Mouse (Mus musculus) brain, embryonic 18.5 days (tissue): ENCODE measurements around the gene Tmem242.

Experiments used
- DNase-seq: peaks from one replicate; pipeline ENCODE4 v3.0.0-alpha.2; 2012; ENCODE audit warnings: low read depth, low spot score

Tmem242 gene

GRCm38 (mm10) chr17:5416518-5416917 lies 23.5 kb downstream of the Tmem242 start:
- DNase-seq: no peak

GRCm38 (mm10) chr17:5414041-5414440 lies 26.0 kb downstream of the Tmem242 start:
- no peak for DNase-seq

- no peak for DNase-seq
Observed at GRCm38 (mm10) chr17:5413350-5413749, 26.7 kb downstream of the Tmem242 start.

GRCm38 (mm10) chr17:5412740-5413139 lies 27.3 kb downstream of the Tmem242 start:
- no peak for DNase-seq

- no peak for DNase-seq
Observed at GRCm38 (mm10) chr17:5412301-5412700, 27.8 kb downstream of the Tmem242 start.

GRCm38 (mm10) chr17:5411205-5411604 lies 28.9 kb downstream of the Tmem242 start:
- DNase-seq: no peak

- DNase-seq: no peak
Observed at GRCm38 (mm10) chr17:5410336-5410735, 29.7 kb downstream of the Tmem242 start.

- DNase-seq: no peak
Observed at GRCm38 (mm10) chr17:5407030-5407429, 33.0 kb downstream of the Tmem242 start.

- no peak for DNase-seq
Observed at GRCm38 (mm10) chr17:5406566-5406965, 33.5 kb downstream of the Tmem242 start.

- no peak for DNase-seq
Observed at GRCm38 (mm10) chr17:5403885-5404284, 36.2 kb downstream of the Tmem242 start.

- DNase-seq: peak; percentile 10
Observed at GRCm38 (mm10) chr17:5402624-5403023, 37.4 kb downstream of the Tmem242 start.

GRCm38 (mm10) chr17:5402069-5402468 lies 38.0 kb downstream of the Tmem242 start:
- DNase-seq: no peak

- no peak for DNase-seq
Observed at GRCm38 (mm10) chr17:5401288-5401687, 38.8 kb downstream of the Tmem242 start.

GRCm38 (mm10) chr17:5400435-5401090 lies 39.5 kb downstream of the Tmem242 start:
- DNase-seq: no peak

- DNase-seq: peak; percentile 34
Observed at GRCm38 (mm10) chr17:5397148-5398007, 42.7 kb downstream of the Tmem242 start.

GRCm38 (mm10) chr17:5396213-5396612 lies 43.8 kb downstream of the Tmem242 start:
- DNase-seq: no peak

- DNase-seq: no peak
Observed at GRCm38 (mm10) chr17:5395454-5396205, 44.4 kb downstream of the Tmem242 start.

- DNase-seq: no peak
Observed at GRCm38 (mm10) chr17:5390682-5391081, 49.4 kb downstream of the Tmem242 start.

- no peak for DNase-seq
Observed at GRCm38 (mm10) chr17:5388351-5388750, 51.7 kb downstream of the Tmem242 start.

GRCm38 (mm10) chr17:5386885-5387545 lies 53.0 kb downstream of the Tmem242 start:
- no peak for DNase-seq

GRCm38 (mm10) chr17:5385694-5386093 lies 54.4 kb downstream of the Tmem242 start:
- no peak for DNase-seq

- no peak for DNase-seq
Observed at GRCm38 (mm10) chr17:5377930-5378310, 62.1 kb downstream of the Tmem242 start.
